Mouse (Mus musculus) intestine, postnatal 0 days (tissue): ENCODE measurements at regions not wholly inside any gene's neighbourhood (a gene's known extent, or its start where the extent isn't known, plus 50 kb on each side); places are given as distances from the start of the nearest gene placed in this dataset.

Experiments
- ATAC-seq: fragments of 200-750 bp; cut with Nextera tagmentation; 2 replicates; pipeline ENCODE4 v1.8.0; 2017; ENCODE audit warnings: mild to moderate bottlenecking, moderate TSS enrichment, moderate library complexity
- H3K27ac ChIP-seq: fragments of 300-500 bp; sonication (generic); 2 replicates; pipeline ENCODE4 v1.5.1; 2014; ENCODE audit warnings: mild to moderate bottlenecking, low read depth, low read length, moderate library complexity
- H3K27me3 ChIP-seq: fragments of 300-500 bp; sonication (generic); replicated peaks from 2 replicates; pipeline ENCODE4 v1.6.1; 2014; ENCODE audit warnings: low read length, mixed read lengths; ENCODE audit not compliant: control insufficient read depth, insufficient read depth
- H3K36me3 ChIP-seq: fragments of 300-500 bp; sonication (generic); 2 replicates; pipeline ENCODE4 v1.6.1; 2014; ENCODE audit warnings: mild to moderate bottlenecking, moderate library complexity; ENCODE audit not compliant: control insufficient read depth, insufficient read depth
- H3K4me1 ChIP-seq: fragments of 300-500 bp; sonication (generic); replicated peaks from 2 replicates; pipeline ENCODE4 v1.6.1; 2014; ENCODE audit warnings: antibody characterized with exemption, low read length, mixed read lengths; ENCODE audit not compliant: control insufficient read depth, insufficient read depth
- H3K4me2 ChIP-seq: fragments of 300-500 bp; sonication (generic); replicated peaks from 2 replicates; pipeline ENCODE4 v1.6.1; 2014; ENCODE audit warnings: low read depth, mild to moderate bottlenecking, moderate library complexity
- H3K4me3 ChIP-seq: fragments of 300-500 bp; sonication (generic); 2 replicates; pipeline ENCODE4 v1.5.1; 2014; ENCODE audit warnings: low read depth, low read length
- H3K9ac ChIP-seq: fragments of 300-500 bp; sonication (generic); 2 replicates; pipeline ENCODE4 v1.6.1; 2014; ENCODE audit warnings: mild to moderate bottlenecking, low read depth, low read length
- H3K9me3 ChIP-seq: fragments of 300-500 bp; sonication (generic); 2 replicates; pipeline ENCODE4 v1.6.1; 2016; ENCODE audit warnings: mixed run types; ENCODE audit not compliant: control insufficient read depth
- CTCF ChIP-seq: sonication (generic); IDR thresholded peaks from 2 replicates; pipeline ENCODE4 v1.5.1; 2016; ENCODE audit warnings: low read depth, mild to moderate bottlenecking, control low read depth, antibody characterized with exemption, moderate library complexity
- WGBS: fragments of 180-500 bp; shearing (Covaris S2); extraction: QIAGEN DNeasy Blood & Tissue Kit; methylation state at CpG from one replicate; pipeline ENCODE4 v1.1.7; 2014; 5-methylcytosine and 5-hydroxymethylcytosine counted together

GRCm38 (mm10) chr5:141093641-141094040 lies 93.3 kb upstream of the Card11 start:
- Histone ChIP-seq H3K4me2 (no peak overlapping the region), H3K27ac (no peak overlapping the region), H3K9ac (no peak overlapping the region), H3K27me3 (no peaks in the 10 kb centered on the region), H3K9me3 (no peaks in the 10 kb centered on the region), H3K36me3 (no peaks in the 10 kb centered on the region), H3K4me3 (no peak overlapping the region), H3K4me1 (no peaks in the 10 kb centered on the region)
- TF ChIP-seq CTCF = peak; percentile 70
- WGBS = 41% methylated on average over 4 of the region's 4 CpGs
- no peak for ATAC-seq

GRCm38 (mm10) chr5:141097878-141098277 lies 97.5 kb upstream of the Card11 start:
- Histone ChIP-seq H3K36me3 (no peaks in the 10 kb centered on the region), H3K4me3 (no peak overlapping the region), H3K27ac (no peak overlapping the region), H3K9ac (no peak overlapping the region), H3K4me2 (no peak overlapping the region), H3K27me3 (no peaks in the 10 kb centered on the region), H3K4me1 (no peaks in the 10 kb centered on the region), H3K9me3 (no peaks in the 10 kb centered on the region)
- 45% methylated on average over 4 of the region's 4 CpGs for WGBS
- ATAC-seq = no peak
- TF ChIP-seq CTCF = no peak

- no peaks in the 10 kb centered on the region for H3K36me3 ChIP-seq
- 92% methylated on average over 3 of the region's 3 CpGs for WGBS
- H3K9me3 ChIP-seq = no peaks in the 10 kb centered on the region
- H3K27me3 ChIP-seq = no peaks in the 10 kb centered on the region
- H3K4me3 ChIP-seq = no peak overlapping the region
- H3K4me2 ChIP-seq = no peak overlapping the region
- no peak overlapping the region for H3K27ac ChIP-seq
- ATAC-seq = no peak
- TF ChIP-seq CTCF = 0 out of 2 replicates have a peak, but pooled peaks have one; percentile 14
- no peaks in the 10 kb centered on the region for H3K4me1 ChIP-seq
- no peak overlapping the region for H3K9ac ChIP-seq
These were observed 111.3 kb upstream of the Card11 start for GRCm38 (mm10) chr5:141111666-141112065.

- WGBS = 62% methylated on average over 4 of the region's 4 CpGs
These were observed 115.0 kb upstream of the Card11 start for GRCm38 (mm10) chr5:141115273-141115904.

GRCm38 (mm10) chr5:141115963-141116362 lies 115.6 kb upstream of the Card11 start:
- ATAC-seq = no peak
- Histone ChIP-seq H3K4me1 (no peaks in the 10 kb centered on the region), H3K27ac (no peak overlapping the region), H3K9ac (no peak overlapping the region), H3K9me3 (no peaks in the 10 kb centered on the region), H3K27me3 (no peaks in the 10 kb centered on the region), H3K4me2 (no peak overlapping the region), H3K36me3 (no peaks in the 10 kb centered on the region), H3K4me3 (no peak overlapping the region)
- TF ChIP-seq CTCF = no peak
- 63% methylated on average over 8 of the region's 8 CpGs for WGBS

More at GRCm38 (mm10) chr5:141115273-141115904, 115.0 kb upstream of the Card11 start:
- no peaks in the 10 kb centered on the region for H3K9me3 ChIP-seq
- no peak for ATAC-seq
- no peak overlapping the region for H3K4me3 ChIP-seq
- H3K9ac ChIP-seq = no peak overlapping the region
- no peak overlapping the region for H3K27ac ChIP-seq
- H3K36me3 ChIP-seq = no peaks in the 10 kb centered on the region
- H3K4me2 ChIP-seq = no peak overlapping the region
- H3K27me3 ChIP-seq = no peaks in the 10 kb centered on the region
- TF ChIP-seq CTCF = no peak
- H3K4me1 ChIP-seq = no peaks in the 10 kb centered on the region

- 69% methylated on average over 7 of the region's 7 CpGs for WGBS
These were observed 115.4 kb upstream of the Sdk1 start for GRCm38 (mm10) chr5:141125870-141126269.

More at GRCm38 (mm10) chr5:141125870-141126269, 115.4 kb upstream of the Sdk1 start:
- H3K27me3 ChIP-seq = no peaks in the 10 kb centered on the region
- H3K27ac ChIP-seq = no peak overlapping the region
- no peak for TF ChIP-seq CTCF
- no peaks in the 10 kb centered on the region for H3K4me1 ChIP-seq
- no peaks in the 10 kb centered on the region for H3K9me3 ChIP-seq
- H3K9ac ChIP-seq = no peak overlapping the region
- no peaks in the 10 kb centered on the region for H3K36me3 ChIP-seq
- no peak overlapping the region for H3K4me3 ChIP-seq
- no peak overlapping the region for H3K4me2 ChIP-seq
- ATAC-seq = no peak
